Mouse (Mus musculus): Measurements from ENCODE around the gene Rxra.

Gene Rxra

DNA sequence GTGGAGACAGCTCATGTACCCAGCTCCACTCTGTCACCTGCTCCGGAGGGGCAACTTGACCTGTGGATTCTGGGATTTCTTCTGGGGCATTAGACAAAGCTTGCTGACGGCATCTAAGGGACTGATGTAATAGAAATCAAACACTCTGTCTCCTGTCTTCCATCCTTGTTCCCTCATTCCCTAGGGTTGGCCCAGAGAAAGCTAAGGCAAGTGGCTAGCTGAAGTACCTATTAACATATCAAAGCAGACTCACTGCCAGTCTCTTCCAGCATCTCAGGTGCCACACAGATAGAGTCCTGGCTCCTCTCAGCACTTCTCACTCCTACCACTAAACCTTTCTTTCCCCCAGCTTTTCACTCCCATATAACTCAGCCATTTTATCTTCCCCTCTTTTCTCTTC lies 124.8 kb downstream of the Rxra start:
- DNase-seq (ENCODE audit: extremely low read depth, insufficient read length, low spot score), result no peak

GRCm38 (mm10) chr2:27802493-27802892 lies 126.3 kb downstream of the Rxra start:
- DNase-seq (ENCODE audit: extremely low read depth, insufficient read length, low spot score), result peak; percentile 89

GRCm38 (mm10) chr2:27806691-27807090 lies 130.5 kb downstream of the Rxra start:
- no peak for DNase-seq (ENCODE audit: extremely low read depth, insufficient read length, low spot score)

- no peak for DNase-seq (ENCODE audit: extremely low read depth, insufficient read length, low spot score)
Measured at GRCm38 (mm10) chr2:27807684-27808083, 131.4 kb downstream of the Rxra start.

- DNase-seq (ENCODE audit: extremely low read depth, insufficient read length, low spot score), result no peak
Measured at GRCm38 (mm10) chr2:27809897-27810296, 133.7 kb downstream of the Rxra start.

Measured in 3134 (cell line).